Mouse (Mus musculus) hindbrain, embryonic 11.5 days (tissue): ENCODE results near the gene Sprr2f. TPM values are rescaled to one million over a fixed set of nuclear protein-coding genes. Genes with fewer than 3 reads are reported as not detected.

Experiments
- ATAC-seq: fragments of 200-750 bp; cut with Nextera tagmentation; 2 replicates; pipeline ENCODE4 v1.8.0; 2017; ENCODE audit warnings: mild to moderate bottlenecking, moderate TSS enrichment, moderate library complexity; ENCODE audit not compliant: low FRiP score
- DNase-seq: peaks from one replicate; pipeline ENCODE4 v3.0.0-alpha.2; 2015; ENCODE audit warnings: low spot score
- H3K27ac ChIP-seq: fragments of 300-500 bp; sonication (generic); 2 replicates; pipeline ENCODE4 v1.5.1; 2014; ENCODE audit warnings: mild to moderate bottlenecking, low read depth, low read length
- H3K27me3 ChIP-seq: fragments of 300-500 bp; sonication (generic); 2 replicates; pipeline ENCODE4 v1.6.1; 2014; ENCODE audit warnings: mild to moderate bottlenecking, low read length, moderate library complexity, mixed read lengths; ENCODE audit not compliant: control insufficient read depth, insufficient read depth
- H3K36me3 ChIP-seq: fragments of 300-500 bp; sonication (generic); 2 replicates; pipeline ENCODE4 v1.6.1; 2014; ENCODE audit warnings: mild to moderate bottlenecking, low read length, moderate library complexity, mixed read lengths; ENCODE audit not compliant: control insufficient read depth, insufficient read depth
- H3K4me1 ChIP-seq: fragments of 300-500 bp; sonication (generic); replicated peaks from 2 replicates; pipeline ENCODE4 v1.6.1; 2014; ENCODE audit warnings: low read length, mixed read lengths; ENCODE audit not compliant: control insufficient read depth, insufficient read depth
- H3K4me2 ChIP-seq: fragments of 300-500 bp; sonication (generic); replicated peaks from 2 replicates; pipeline ENCODE4 v1.6.1; 2014; ENCODE audit warnings: mild to moderate bottlenecking, low read depth, low read length
- H3K4me3 ChIP-seq: fragments of 300-500 bp; sonication (generic); 2 replicates; pipeline ENCODE4 v1.5.1; 2014; ENCODE audit warnings: low read depth, low read length
- H3K9ac ChIP-seq: fragments of 300-500 bp; sonication (generic); 2 replicates; pipeline ENCODE4 v1.6.1; 2014; ENCODE audit warnings: low read depth, low read length
- H3K9me3 ChIP-seq: fragments of 300-500 bp; sonication (generic); 2 replicates; pipeline ENCODE4 v1.6.1; 2016; ENCODE audit warnings: low read length; ENCODE audit not compliant: control insufficient read depth
- WGBS: fragments of 180-500 bp; shearing (Covaris S2); extraction: QIAGEN DNeasy Blood & Tissue Kit; methylation state at CpG from one replicate; pipeline ENCODE4 v1.1.7; 2014; 5-methylcytosine and 5-hydroxymethylcytosine counted together
- polyA plus RNA-seq: library from polyadenylated mRNA; unstranded; fragments of >200 nt; fragmentation: Nextera tagmentation; extraction: Ambion mirVana; gene quantifications from 2 replicates; pipeline ENCODE4 v1.2.1, GENCODE M21; 2014

Sprr2f gene
- not detected in 2 replicates for polyA plus RNA-seq

DNA sequence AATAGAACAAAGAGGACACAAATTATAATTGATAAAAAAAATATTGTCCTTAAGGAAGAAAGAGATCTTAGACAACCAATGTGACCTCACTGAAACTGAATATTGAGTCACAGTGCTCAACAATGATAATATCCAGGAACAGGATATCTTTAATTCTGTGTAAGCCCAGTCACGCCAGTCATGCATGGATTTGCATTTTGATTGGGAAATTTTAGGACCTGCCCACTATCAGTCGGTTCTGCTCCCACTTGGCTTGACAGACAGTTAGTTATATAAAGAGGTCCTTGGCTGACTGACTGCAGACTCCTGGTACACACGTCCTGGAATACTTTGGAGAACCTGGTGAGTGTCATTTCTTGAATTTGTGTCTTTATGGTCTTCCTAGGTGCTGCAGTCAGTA lies at the start of gene Sprr2f:
Sprr2f (plus strand) TSS at position 301 of the 400 bp plus-strand sequence.
- H3K4me1 ChIP-seq, result no peaks in the 10 kb centered on the region
- no peak within 1 kb of the TSS for H3K4me2 ChIP-seq
- no peak within 1 kb of the TSS for H3K9ac ChIP-seq
- WGBS, result 74% methylated on average over 3 of the region's 3 CpGs
- no peaks in the 10 kb centered on the region for H3K27me3 ChIP-seq
- no peaks in the 10 kb centered on the region for H3K9me3 ChIP-seq
- H3K27ac ChIP-seq, result no peak within 1 kb of the TSS
- H3K36me3 ChIP-seq, result no peaks in the 10 kb centered on the region
- DNase-seq, result no peak
- no peak within 1 kb of the TSS for H3K4me3 ChIP-seq
- ATAC-seq, result no peak

DNA sequence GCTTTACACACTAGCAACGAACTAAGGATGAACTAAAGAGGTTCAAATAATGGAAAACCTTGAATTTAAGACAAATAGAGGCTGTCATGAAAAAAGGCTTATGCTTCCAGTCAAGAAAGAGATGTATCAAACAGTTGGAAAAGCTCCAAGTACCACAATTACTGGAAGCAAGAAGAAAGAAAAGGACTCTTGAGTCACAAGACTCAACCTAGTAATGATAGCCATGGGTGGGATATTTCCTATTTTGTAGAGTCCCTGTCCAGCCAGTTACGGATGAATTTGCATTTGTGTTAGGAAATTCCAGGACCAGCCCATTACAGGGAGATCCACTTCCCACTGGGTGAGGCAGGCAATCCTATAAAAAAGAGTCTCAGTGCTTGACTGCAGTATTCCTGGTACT lies 48.7 kb upstream of the Sprr2f start, which contains the start of gene Sprr2b:
Sprr2b (plus strand) TSS at position 301 of the 400 bp plus-strand sequence.
- H3K9me3 ChIP-seq, result no peaks in the 10 kb centered on the region
- no peak for ATAC-seq
- 79% methylated on average over 2 of the region's 2 CpGs for WGBS
- no peak within 1 kb of the TSS for H3K27ac ChIP-seq
- no peak within 1 kb of the TSS for H3K4me2 ChIP-seq
- no peaks in the 10 kb centered on the region for H3K4me1 ChIP-seq
- H3K27me3 ChIP-seq, result no peaks in the 10 kb centered on the region
- H3K9ac ChIP-seq, result no peak within 1 kb of the TSS
- H3K4me3 ChIP-seq, result no peak within 1 kb of the TSS
- no peak for DNase-seq
- no peaks in the 10 kb centered on the region for H3K36me3 ChIP-seq

DNA sequence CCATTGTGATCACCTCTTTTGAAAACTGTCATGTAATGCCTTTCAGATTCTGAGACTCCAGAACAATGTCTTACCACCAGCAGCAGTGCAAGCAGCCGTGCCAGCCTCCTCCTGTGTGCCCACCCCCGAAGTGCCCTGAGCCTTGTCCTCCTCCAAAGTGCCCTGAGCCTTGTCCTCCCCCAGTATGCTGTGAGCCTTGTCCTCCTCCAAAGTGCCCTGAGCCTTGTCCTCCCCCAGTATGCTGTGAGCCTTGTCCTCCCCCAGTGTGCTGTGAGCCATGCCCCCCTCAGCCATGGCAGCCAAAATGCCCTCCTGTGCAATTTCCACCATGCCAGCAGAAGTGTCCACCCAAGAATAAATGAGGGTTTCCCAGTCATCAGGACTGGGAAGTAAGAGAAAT lies 47.6 kb upstream of the Sprr2f start:
- no peaks in the 10 kb centered on the region for H3K36me3 ChIP-seq
- no peaks in the 10 kb centered on the region for H3K9me3 ChIP-seq
- ATAC-seq (no peak), DNase-seq (no peak)
- no peaks in the 10 kb centered on the region for H3K27me3 ChIP-seq
- H3K4me3 ChIP-seq, result no peak overlapping the region
- no peak overlapping the region for H3K9ac ChIP-seq
- H3K4me2 ChIP-seq, result no peak overlapping the region
- WGBS, result 75% methylated on average over 2 of the region's 2 CpGs
- no peaks in the 10 kb centered on the region for H3K4me1 ChIP-seq
- no peak overlapping the region for H3K27ac ChIP-seq

DNA sequence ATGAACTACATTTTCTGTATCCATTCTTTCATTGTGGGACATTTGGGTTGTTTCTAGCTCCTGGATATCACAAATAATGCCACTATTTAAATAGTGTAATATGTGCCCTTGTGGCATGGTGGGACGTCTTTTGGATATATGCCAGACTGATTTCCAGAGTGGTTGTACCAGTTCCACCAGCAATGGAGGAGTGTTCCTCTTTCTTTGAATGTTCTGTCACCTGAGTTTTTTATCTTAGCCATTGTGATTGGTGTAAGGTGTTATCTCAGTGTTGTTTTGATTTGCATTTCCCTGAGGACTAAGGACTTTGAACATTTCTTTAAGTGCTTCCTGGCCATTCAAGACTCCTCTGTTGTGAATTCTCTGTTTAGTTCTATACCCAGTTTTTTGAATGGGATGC lies 28.7 kb upstream of the Sprr2f start:
- ATAC-seq, result no peak
- DNase-seq, result no peak
- H3K4me1 ChIP-seq, result no peaks in the 10 kb centered on the region
- no peak overlapping the region for H3K27ac ChIP-seq
- no peak overlapping the region for H3K4me3 ChIP-seq
- no peaks in the 10 kb centered on the region for H3K36me3 ChIP-seq
- no peaks in the 10 kb centered on the region for H3K9me3 ChIP-seq
- 91% methylated on average over 1 of the region's 1 CpGs for WGBS
- no peak overlapping the region for H3K9ac ChIP-seq
- no peaks in the 10 kb centered on the region for H3K27me3 ChIP-seq
- no peak overlapping the region for H3K4me2 ChIP-seq

DNA sequence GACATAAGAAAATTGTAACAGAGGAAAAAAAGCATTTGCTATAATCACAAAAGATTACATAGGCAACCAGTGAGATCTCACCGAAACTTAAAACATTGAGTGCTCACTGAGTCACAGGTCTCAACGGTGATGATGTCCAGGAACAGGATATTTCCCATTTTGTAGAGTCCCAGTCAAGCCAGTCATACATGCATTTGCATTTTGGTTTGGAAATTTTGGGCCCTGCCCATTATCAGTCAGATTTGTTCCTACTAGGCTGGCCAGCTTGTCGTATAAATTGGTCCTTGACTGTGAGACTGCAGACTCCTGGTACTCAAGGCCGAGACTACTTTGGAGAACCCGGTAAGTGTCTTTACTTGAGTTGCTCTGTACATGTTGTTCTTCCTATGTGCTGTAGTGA lies 26.1 kb upstream of the Sprr2f start, which contains the start of gene Sprr2d:
Sprr2d (plus strand) TSS at position 301 of the 400 bp plus-strand sequence.
- ATAC-seq (no peak), DNase-seq (no peak)
- Histone ChIP-seq H3K27ac (no peak within 1 kb of the TSS), H3K4me1 (no peaks in the 10 kb centered on the region), H3K36me3 (no peaks in the 10 kb centered on the region), H3K4me2 (no peak within 1 kb of the TSS), H3K27me3 (no peaks in the 10 kb centered on the region), H3K9me3 (no peaks in the 10 kb centered on the region), H3K4me3 (no peak within 1 kb of the TSS), H3K9ac (no peak within 1 kb of the TSS)
- 92% methylated on average over 5 of the region's 5 CpGs for WGBS

DNA sequence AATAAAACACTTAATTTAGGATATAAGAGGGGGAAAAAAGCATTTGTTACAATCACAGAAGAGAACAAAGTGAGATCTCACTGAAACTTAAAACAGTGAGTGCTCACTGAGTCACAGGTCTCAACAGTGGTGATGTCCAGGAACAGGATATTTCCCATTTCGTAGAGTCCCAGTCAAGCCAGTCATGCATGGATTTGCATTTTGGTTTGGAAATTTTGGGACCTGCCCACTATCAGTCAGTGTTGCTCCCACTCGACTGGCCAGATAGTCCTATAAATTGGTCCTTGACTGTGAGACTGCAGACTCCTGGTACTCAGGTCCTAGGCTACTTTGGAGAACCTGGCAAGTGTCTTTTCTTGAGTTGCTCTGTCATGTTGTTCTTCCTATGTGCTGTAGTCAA lies 13.1 kb upstream of the Sprr2f start, which contains the start of gene Sprr2e:
Sprr2e (plus strand) TSS at position 301 of the 400 bp plus-strand sequence.
- DNase-seq, result no peak
- Histone ChIP-seq H3K9me3 (no peaks in the 10 kb centered on the region), H3K4me2 (no peak within 1 kb of the TSS), H3K27ac (no peak within 1 kb of the TSS), H3K4me1 (no peaks in the 10 kb centered on the region), H3K9ac (no peak within 1 kb of the TSS), H3K4me3 (no peak within 1 kb of the TSS), H3K36me3 (no peaks in the 10 kb centered on the region), H3K27me3 (no peaks in the 10 kb centered on the region)
- 94% methylated on average over 2 of the region's 2 CpGs for WGBS
- no peak for ATAC-seq

DNA sequence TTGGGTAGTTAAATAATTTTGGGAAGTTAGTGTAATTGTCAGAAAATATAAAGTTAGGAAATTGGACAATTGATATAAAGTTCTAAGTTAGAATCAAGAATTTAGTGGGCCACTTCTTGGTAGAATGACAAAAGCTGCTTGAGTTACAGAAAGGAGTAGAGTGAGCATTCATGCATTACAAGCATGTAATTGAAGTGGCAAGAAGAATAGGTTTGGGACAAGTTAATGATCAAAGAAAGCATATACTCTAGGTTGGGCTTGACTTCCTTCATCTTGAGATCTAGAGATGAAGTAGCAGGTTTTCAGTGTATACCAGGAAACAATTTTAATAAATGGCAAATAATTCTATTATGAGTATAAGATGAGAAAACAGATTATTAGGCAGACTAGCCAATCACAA lies 3.4 kb upstream of the Sprr2f start:
- Histone ChIP-seq H3K27me3 (no peaks in the 10 kb centered on the region), H3K27ac (no peak overlapping the region), H3K4me1 (no peaks in the 10 kb centered on the region), H3K4me3 (no peak overlapping the region), H3K4me2 (no peak overlapping the region), H3K9me3 (no peaks in the 10 kb centered on the region), H3K9ac (no peak overlapping the region), H3K36me3 (no peaks in the 10 kb centered on the region)
- no peak for DNase-seq
- ATAC-seq, result no peak

DNA sequence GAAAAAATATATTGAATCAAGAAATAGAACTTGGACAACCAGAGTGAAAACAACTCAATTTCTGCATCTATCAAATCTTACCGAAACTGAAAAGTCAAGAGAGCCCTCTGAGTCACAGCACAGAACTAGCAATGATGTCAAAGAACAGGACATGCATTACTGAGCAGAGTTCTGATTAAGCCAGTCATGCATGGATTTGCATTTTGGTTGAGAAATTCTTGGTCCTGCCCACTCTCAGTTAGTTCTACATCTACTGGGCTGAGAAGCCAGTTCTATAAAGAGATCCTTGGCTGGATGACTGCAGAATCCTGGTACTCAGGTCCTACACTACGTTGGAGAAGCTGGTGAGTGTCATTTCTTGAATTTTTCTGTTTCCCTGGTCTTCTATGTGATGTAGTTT lies 8.6 kb downstream of the Sprr2f start:
- H3K4me1 ChIP-seq, result no peaks in the 10 kb centered on the region
- H3K4me2 ChIP-seq, result no peak overlapping the region
- H3K9ac ChIP-seq, result no peak overlapping the region
- H3K27me3 ChIP-seq, result no peaks in the 10 kb centered on the region
- H3K4me3 ChIP-seq, result no peak overlapping the region
- DNase-seq, result no peak
- H3K36me3 ChIP-seq, result no peaks in the 10 kb centered on the region
- WGBS, result 77% methylated on average over 2 of the region's 2 CpGs
- H3K9me3 ChIP-seq, result no peaks in the 10 kb centered on the region
- no peak for ATAC-seq
- H3K27ac ChIP-seq, result no peak overlapping the region

DNA sequence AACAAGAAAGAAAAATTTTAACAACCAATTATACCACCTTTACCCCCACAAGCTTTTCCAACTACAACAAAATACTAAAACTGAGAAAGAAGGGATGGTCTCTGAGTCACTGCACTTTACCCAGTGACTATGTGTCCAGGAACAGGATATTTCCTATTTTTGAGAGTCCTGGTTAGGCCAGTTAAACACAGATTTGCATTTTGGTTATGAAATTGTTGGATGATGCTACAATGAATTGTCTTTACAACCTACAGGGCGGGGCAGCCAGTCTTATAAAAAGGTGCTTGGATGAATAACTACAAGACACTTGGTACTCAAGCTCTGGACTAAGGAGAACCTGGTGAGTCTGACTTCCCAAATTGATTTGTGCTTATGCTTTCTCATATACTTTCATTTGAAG lies 20.4 kb downstream of the Sprr2f start, which contains the start of gene Sprr2h:
Sprr2h (plus strand) TSS at position 301 of the 400 bp plus-strand sequence.
- Histone ChIP-seq H3K9ac (no peak within 1 kb of the TSS), H3K4me3 (no peak within 1 kb of the TSS), H3K9me3 (no peaks in the 10 kb centered on the region), H3K27ac (no peak within 1 kb of the TSS), H3K27me3 (no peaks in the 10 kb centered on the region), H3K4me1 (no peaks in the 10 kb centered on the region), H3K36me3 (no peaks in the 10 kb centered on the region), H3K4me2 (no peak within 1 kb of the TSS)
- ATAC-seq, result no peak
- 85% methylated on average over 1 of the region's 1 CpGs for WGBS
- no peak for DNase-seq
